Mouse (Mus musculus): ENCODE data around the gene Hoxa13.

Hoxa13 gene

DNA sequence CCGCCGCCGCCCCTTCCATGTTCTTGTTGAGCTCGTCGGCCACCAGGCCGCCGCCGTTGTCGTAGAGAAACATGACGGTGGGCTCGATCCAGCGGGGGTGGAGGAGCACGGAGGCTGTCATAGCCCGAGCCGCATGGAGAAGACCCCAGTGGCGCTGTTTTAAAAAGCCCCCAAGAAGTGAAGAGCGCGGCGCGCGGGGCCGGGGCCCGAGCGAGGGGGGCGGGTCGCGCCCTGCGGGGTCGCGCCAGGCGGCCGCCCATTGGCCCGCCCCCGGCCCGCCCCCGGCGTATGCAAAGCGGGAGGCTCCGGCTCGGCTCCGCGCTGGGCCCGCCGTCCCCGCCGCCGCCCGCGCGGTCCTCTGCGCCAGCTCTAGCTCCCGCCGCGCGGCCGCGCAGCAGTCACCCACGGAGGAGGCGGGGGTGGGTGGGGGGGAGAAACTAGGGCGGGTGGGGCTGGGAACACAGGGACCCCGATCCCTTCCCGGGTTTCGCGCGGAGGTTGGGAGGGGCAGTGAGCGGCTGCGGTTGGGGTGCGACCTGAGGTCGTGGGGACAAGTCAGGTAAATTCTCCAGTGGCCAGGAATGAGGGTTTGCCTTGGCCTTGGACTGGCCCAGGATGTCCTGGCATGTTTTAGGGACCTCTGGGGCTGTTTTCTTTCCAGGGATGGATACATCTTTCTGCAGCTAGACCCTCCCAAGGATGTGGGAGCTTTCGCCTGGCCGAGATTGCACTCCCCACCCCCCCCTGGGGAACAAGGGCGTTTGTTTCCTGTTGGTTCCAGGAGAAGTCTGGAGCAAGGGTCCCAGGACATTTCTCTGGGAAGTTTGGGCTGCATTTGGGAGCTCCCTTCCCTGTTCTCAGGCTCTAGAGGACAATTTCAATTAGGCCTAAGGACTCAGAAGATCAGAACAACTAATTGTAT lies at the start of gene Hoxa13:
Gene Hoxa13 (minus strand): TSS at position 227 of the 922 bp plus-strand sequence.
- peak in 1 of 2 experiments; percentile 36 for DNase-seq (ENCODE audit: low spot score in 2 of 2)

DNA sequence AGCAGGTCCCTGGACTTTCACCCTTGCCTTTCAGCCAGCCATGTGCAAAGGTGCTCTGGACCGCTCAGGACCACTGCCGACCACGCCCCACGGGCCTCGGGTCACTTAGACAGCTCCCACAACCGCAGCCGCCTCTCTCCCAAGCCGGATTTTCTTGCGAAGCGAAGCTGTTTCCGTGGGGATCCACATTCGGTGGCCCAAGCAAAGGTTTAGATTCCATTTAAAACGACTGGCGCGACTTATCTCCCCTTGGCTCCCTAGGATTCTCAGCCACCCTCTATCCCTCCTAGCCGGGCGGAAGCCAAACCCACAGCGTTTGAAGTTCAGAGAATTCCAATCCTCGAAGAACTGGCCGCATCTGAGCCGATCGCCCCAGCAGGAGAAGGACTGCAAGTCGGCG lies 49.7 kb upstream of the Hoxa13 start:
- DNase-seq (ENCODE audit: low spot score in 2 of 2) = no peak

DNA sequence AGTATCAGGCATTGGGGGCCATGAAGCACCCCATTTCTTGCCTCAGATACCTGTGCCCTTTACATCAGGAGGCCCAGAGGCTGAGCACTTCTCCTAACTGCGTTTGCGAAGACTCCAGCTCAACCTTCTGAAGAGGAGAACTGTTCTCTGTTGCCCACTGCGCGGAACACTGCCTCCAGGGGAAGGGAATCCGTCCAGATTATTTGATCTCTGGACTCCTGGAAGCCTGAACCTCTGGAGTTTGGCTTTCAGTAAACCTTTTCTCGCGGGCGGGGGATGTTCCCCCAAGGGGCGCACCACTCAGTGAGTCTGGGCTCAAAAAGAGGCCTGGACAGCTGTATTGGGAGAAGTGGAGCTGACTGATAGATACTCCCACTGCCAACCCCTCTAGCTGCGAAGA lies 49.1 kb upstream of the Hoxa13 start:
- no peak for DNase-seq (ENCODE audit: low spot score in 2 of 2)

GRCm38 (mm10) chr6:52305877-52306389 lies 45.3 kb upstream of the Hoxa13 start:
- DNase-seq (ENCODE audit: low spot score in 2 of 2) = peak in 1 of 2 experiments; percentile 56

- DNase-seq (ENCODE audit: low spot score in 2 of 2) = no peak
Measured at GRCm38 (mm10) chr6:52303426-52303825, 42.7 kb upstream of the Hoxa13 start.

DNA sequence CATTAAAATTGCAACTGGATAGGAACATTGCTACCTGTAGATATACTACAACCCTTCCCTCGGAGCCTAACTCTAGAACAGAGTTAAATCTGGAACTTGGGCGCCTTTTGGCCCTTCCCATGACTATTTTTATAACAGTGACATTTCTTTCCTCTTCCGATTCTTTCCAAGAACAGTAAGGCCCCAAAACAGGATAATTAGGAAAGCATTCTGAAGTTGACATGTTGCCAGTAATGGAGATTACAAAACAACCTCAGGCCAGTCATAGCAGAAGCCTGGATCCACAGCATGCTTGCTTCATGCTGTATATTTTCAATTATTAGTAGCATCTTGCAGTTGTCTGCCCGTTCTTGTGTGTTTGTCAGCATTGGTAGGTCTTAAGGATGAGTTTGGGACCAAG lies 40.1 kb upstream of the Hoxa13 start:
- no peak for DNase-seq (ENCODE audit: low spot score in 2 of 2)

DNA sequence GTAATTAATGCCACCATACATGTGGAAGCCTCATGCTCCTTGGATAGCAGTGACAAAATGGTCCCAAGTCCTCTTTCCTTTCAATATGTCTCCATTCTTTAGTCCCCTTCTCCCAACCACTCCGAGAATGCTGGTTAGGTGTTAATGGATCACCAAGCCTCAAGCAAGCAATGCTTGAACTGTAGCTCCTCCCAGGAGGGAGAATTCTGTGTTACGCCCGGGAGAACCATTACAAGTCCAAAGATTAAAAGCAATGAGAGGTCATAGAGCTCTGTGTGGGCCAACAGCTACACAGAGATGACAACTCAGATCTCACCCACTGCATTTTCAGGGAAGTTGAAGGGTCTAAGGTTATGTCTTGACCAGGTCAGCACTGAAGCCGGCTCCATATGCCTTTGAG lies 37.8 kb upstream of the Hoxa13 start:
- no peak for DNase-seq (ENCODE audit: low spot score in 2 of 2)

DNA sequence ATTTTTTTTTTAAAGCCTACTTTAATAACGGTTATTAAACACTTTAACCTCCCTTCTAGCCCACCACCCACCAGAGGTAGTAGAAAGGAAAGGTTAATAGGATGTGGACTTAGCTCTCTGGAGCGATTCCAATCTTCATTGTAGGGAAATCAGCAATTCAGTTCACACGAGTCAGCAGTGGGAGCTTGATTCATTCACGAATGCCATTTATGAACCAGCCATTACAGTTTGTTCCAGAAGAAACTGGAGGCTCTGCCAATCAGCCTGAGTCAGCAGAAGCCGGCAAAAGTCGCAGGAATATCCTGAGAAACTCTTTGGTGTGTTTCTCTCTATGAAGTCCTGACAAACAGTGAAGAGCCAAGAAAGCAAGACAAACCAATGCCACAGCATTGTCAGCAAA lies 33.9 kb upstream of the Hoxa13 start:
- DNase-seq (ENCODE audit: low spot score in 2 of 2) = no peak

DNA sequence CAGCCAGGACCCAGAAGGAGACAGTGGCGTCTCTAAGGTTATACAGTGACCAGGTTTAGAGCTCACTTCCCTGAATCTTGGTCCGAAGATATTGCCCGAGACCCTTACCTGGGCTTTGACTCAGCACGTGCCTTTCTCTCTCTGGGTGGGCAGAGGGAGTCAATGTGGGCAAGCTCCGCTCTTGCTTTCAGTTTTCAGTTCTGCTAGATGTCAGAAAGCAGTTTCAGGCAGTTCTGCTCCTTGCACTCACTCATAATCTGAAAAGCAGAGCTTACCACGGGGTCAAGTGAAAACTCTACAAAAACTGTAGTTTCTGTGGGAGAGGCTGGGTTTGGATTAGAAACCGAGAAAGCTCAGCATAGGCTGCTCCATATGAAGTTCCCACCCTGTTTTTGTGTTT lies 31.6 kb upstream of the Hoxa13 start:
- no peak for DNase-seq (ENCODE audit: low spot score in 2 of 2)

GRCm38 (mm10) chr6:52291021-52291860 lies 30.6 kb upstream of the Hoxa13 start:
- DNase-seq (ENCODE audit: low spot score in 2 of 2) = no peak

DNA sequence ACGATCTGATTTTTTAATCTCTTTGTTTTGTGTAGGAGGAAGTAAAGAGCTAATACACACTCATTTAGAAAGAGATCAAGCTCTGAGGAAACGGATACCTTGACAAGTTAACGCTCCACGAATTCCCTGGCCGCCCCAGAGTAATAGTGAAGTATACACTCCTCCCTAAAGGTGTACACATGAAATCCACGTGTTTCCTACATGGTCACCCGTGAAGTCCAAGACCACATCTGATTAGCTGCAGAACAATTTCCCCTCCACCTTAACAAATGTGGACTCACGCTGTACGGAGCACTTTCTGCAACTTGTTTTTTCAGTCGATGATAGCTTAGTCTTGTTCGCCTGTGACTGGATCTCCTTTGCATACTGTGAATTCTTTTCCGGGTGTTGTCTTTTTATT lies 29.5 kb upstream of the Hoxa13 start:
- no peak for DNase-seq (ENCODE audit: low spot score in 2 of 2)

- DNase-seq (ENCODE audit: low spot score in 2 of 2) = no peak
Measured at GRCm38 (mm10) chr6:52283896-52284295, 23.2 kb upstream of the Hoxa13 start.

GRCm38 (mm10) chr6:52281084-52281483 lies 20.4 kb upstream of the Hoxa13 start:
- DNase-seq (ENCODE audit: low spot score in 2 of 2) = no peak

GRCm38 (mm10) chr6:52276920-52277319 lies 16.2 kb upstream of the Hoxa13 start:
- DNase-seq (ENCODE audit: low spot score in 2 of 2) = no peak

- no peak for DNase-seq (ENCODE audit: low spot score in 2 of 2)
Measured at GRCm38 (mm10) chr6:52276382-52276781, 15.7 kb upstream of the Hoxa13 start.

GRCm38 (mm10) chr6:52275563-52276280 lies 15.0 kb upstream of the Hoxa13 start:
- no peak for DNase-seq (ENCODE audit: low spot score in 2 of 2)

DNA sequence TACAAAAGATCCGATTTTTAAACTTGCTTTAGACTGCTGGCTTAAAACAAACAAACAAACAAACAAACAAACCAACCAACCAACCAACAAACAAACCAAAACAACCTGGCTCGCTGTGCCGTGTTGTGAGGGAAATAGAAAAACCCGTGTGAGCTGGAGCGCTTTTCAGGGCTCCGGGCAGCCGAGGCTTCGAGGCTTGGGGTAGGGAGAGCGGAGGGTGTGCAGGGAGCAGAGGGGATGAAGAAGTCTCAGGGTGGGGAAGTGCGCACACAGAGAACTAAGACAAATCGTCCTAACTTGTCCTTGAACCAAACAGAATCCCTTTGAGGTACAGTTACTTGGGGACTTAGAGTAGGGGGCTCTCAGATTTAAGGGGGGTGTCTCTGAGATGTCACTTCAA lies 13.9 kb upstream of the Hoxa13 start:
- DNase-seq (ENCODE audit: low spot score in 2 of 2) = no peak

- DNase-seq (ENCODE audit: low spot score in 2 of 2) = no peak
Measured at GRCm38 (mm10) chr6:52273656-52274280, 13.1 kb upstream of the Hoxa13 start.

GRCm38 (mm10) chr6:52272766-52273655 lies 12.3 kb upstream of the Hoxa13 start:
- DNase-seq (ENCODE audit: low spot score in 2 of 2) = no peak
